Mouse (Mus musculus): ENCODE results near the gene Abcb6.

DNA sequence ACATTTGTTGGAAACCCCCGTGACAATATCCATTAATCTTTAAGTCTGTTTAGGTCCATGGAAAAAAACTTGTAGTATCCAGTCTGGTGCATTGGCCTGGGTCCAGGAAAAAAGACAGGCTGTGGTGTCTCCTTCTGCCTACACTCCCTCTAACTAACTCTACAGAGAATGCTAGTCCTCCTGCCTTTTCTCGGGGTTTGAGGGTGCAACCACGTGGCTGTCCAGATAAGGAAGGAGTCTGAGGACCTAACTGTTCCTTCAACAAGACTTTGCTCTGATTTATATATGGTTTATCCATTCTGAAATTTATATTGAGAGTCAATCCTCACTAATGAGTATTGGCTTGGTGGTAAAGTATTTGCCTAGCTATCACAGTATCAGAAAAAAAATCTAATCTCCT, 24.4 kb downstream of the Abcb6 start:
- TF ChIP-seq POLR2A (IDR thresholded peaks at IDR 0.05; ENCODE audit: low read depth, low read length) (no peak), MEF2A (IDR thresholded peaks at IDR 0.05; ENCODE audit: borderline replicate concordance, low read depth, low read length) (no peak), ZNF384 (IDR thresholded peaks at IDR 0.05; ENCODE audit: low read depth, low read length) (no peak)
